Mouse (Mus musculus) C2C12 (cell line): Measurements from ENCODE around the gene Ccnt2.

Source experiments
- CEBPB ChIP-seq: IDR thresholded peaks from one replicate; pipeline ENCODE4 v1.6.1; 2011; ENCODE audit warnings: low read depth, mild to moderate bottlenecking, control low read depth, moderate library complexity
- CTCF ChIP-seq: IDR thresholded peaks from one replicate; pipeline ENCODE4 v1.5.1; 2011; ENCODE audit not compliant: control insufficient read depth, insufficient read depth, insufficient read length
- MAX ChIP-seq: IDR thresholded peaks from one replicate; pipeline ENCODE4 v1.6.1; 2011; ENCODE audit warnings: mild to moderate bottlenecking, control low read depth
- MYOD1 ChIP-seq: IDR thresholded peaks from one replicate; pipeline ENCODE4 v1.6.1; 2011; ENCODE audit warnings: low read depth; ENCODE audit not compliant: control insufficient read depth, insufficient read length

- TF ChIP-seq CTCF (no peak), MYOD1 (no peak), MAX (no peak), CEBPB (no peak)
Measured at GRCm38 (mm10) chr1:127756331-127757163, 17.4 kb upstream of the Ccnt2 start.
